In genomic region chr12:98567877-98568276, GRCm38 (mm10) we compare ENCODE assay signal across 12 mouse cellular contexts. TPM values are rescaled to one million over a fixed set of nuclear protein-coding genes. Genes with fewer than 3 reads are reported as not detected.
"Had no signal": no experiment of that assay in that cellular context is flagged by ENCODE, and none has a peak within 500 bp of the region (broad histone marks: within the 10 kb centered on the region; RNA-seq: fewer than 3 reads in every experiment).

No protein-coding gene starts in this region.

- H3K4me3 ChIP-seq: kidney, embryonic 15.5 days; limb, embryonic 12.5 days; neural tube, embryonic 15.5 days had no signal

- H3K36me3 ChIP-seq: kidney, embryonic 15.5 days; limb, embryonic 12.5 days; neural tube, embryonic 15.5 days had no signal

- H3K9me3 ChIP-seq: kidney, embryonic 15.5 days; limb, embryonic 12.5 days; neural tube, embryonic 15.5 days had no signal

- H3K27me3 ChIP-seq: neural tube, embryonic 15.5 days had no signal

- H3K4me2 ChIP-seq: kidney, embryonic 15.5 days; limb, embryonic 12.5 days; neural tube, embryonic 15.5 days had no signal

- H3K9ac ChIP-seq: kidney, embryonic 15.5 days; limb, embryonic 12.5 days; liver, embryonic 14.5 days; neural tube, embryonic 15.5 days had no signal

- H3K4me1 ChIP-seq: kidney, embryonic 15.5 days; limb, embryonic 12.5 days had no signal

- H3K27ac ChIP-seq: kidney, embryonic 15.5 days; limb, embryonic 12.5 days; liver, embryonic 14.5 days; neural tube, embryonic 15.5 days had no signal

- DNase-seq: kidney, adult 2 months; kidney, postnatal 14 days; lung, adult 18-20 months; lung, postnatal 36 days; right cerebral cortex, adult 18-20 months; right cerebral cortex, postnatal 25 days; thymus, postnatal 36 days had no signal

RNA-seq across cellular contexts. Expression of gene Kcnk10, which starts 10.2 kb away (rescaled TPM):
- total RNA-seq: megakaryocyte progenitor cell, adult 5-6 weeks had no signal
- polyA plus RNA-seq: liver, embryonic 14.5 days had no signal
